Mouse (Mus musculus): ENCODE results near the gene Mtmr6. TPM values are rescaled to one million over a fixed set of nuclear protein-coding genes. Genes with fewer than 3 reads are reported as not detected.
"Not testable (repeated sequence)": the region's sequence is repeated elsewhere in the genome, so short reads cannot be mapped to it uniquely, and the experiment has no call there.

Mtmr6 gene
- polyA plus RNA-seq, 1 experiment, result 21.3 TPM

DNA sequence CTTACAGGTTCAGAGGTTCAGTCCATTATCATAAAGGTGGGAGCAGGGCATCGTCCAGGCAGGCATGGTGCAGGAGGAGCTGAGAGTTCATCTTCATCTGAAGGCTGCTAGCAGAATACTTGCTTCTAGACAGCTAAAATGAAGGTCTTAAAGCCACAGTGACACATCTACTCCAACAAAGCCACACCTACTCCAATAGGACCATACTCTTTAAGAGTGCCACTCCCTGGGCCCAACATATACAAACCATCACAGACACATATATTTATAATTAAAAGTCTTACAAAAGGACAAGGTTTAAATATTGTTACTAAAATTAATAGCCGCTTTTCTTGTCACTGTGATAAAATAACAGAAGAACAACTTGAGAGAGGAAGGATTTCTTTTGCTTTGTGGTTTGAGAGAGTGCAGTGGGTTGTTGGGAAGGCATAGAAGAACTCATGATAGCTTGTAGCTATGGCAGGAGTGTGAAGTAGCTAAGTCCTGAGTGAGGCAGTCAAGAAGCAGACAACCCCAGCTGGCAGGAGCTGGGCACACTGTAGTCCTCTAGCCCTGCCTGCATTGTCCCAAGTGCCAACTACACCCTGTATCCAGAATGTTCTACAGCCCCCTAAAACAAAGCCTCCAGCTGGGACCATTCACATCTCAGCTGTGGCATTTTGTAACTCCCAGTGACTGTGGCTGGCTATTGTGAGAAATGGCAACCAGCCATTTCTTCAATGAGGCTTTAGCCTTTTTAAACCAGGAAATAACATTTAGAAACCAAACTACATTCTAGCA lies 39.6 kb downstream of the Mtmr6 start:
- Histone ChIP-seq H3K4me3 (ENCODE audit: control insufficient read depth, insufficient read depth, low read length) (no peak overlapping the region), H3K27ac (ENCODE audit: control insufficient read depth, insufficient read depth, low read length) (no peak overlapping the region), H3K27me3 (ENCODE audit: control insufficient read depth, insufficient read depth, low read length) (no peaks in the 10 kb centered on the region), H3K36me3 (ENCODE audit: control insufficient read depth, insufficient read depth, low read length) (peaks cover 21% of the 10 kb centered on the region), H3K4me1 (replicated peaks; ENCODE audit: control insufficient read depth, insufficient read depth, low read length) (no peaks in the 10 kb centered on the region)
- 98% methylated on average over 2 of the region's 2 CpGs for WGBS
- TF ChIP-seq CTCF (IDR thresholded peaks at IDR 0.05; ENCODE audit: borderline replicate concordance, control insufficient read depth, extremely low read depth, insufficient read depth, low read length, poor library complexity) (no peak), POLR2A (IDR thresholded peaks at IDR 0.05; ENCODE audit: control insufficient read depth, extremely low read depth, insufficient read depth, low read length, poor library complexity) (no peak)
- no peak for DNase-seq

GRCm38 (mm10) chr14:60308113-60308512 lies 43.1 kb downstream of the Mtmr6 start:
- no peaks in the 10 kb centered on the region for H3K27me3 ChIP-seq (ENCODE audit: control insufficient read depth, insufficient read depth, low read length)
- H3K4me3 ChIP-seq (ENCODE audit: control insufficient read depth, insufficient read depth, low read length), result no peak overlapping the region
- H3K27ac ChIP-seq (ENCODE audit: control insufficient read depth, insufficient read depth, low read length), result no peak overlapping the region
- no peak for DNase-seq
- 80% methylated on average over 6 of the region's 6 CpGs for WGBS
- H3K4me1 ChIP-seq (replicated peaks; ENCODE audit: control insufficient read depth, insufficient read depth, low read length), result no peaks in the 10 kb centered on the region
- no peaks in the 10 kb centered on the region for H3K36me3 ChIP-seq (ENCODE audit: control insufficient read depth, insufficient read depth, low read length)
- TF ChIP-seq CTCF (IDR thresholded peaks at IDR 0.05; ENCODE audit: borderline replicate concordance, control insufficient read depth, extremely low read depth, insufficient read depth, low read length, poor library complexity) (no peak), POLR2A (IDR thresholded peaks at IDR 0.05; ENCODE audit: control insufficient read depth, extremely low read depth, insufficient read depth, low read length, poor library complexity) (no peak)

- H3K4me1 ChIP-seq (replicated peaks; ENCODE audit: control insufficient read depth, insufficient read depth, low read length), result no peaks in the 10 kb centered on the region
- TF ChIP-seq CTCF (IDR thresholded peaks at IDR 0.05; ENCODE audit: borderline replicate concordance, control insufficient read depth, extremely low read depth, insufficient read depth, low read length, poor library complexity) (no peak), POLR2A (IDR thresholded peaks at IDR 0.05; ENCODE audit: control insufficient read depth, extremely low read depth, insufficient read depth, low read length, poor library complexity) (no peak)
- H3K27me3 ChIP-seq (ENCODE audit: control insufficient read depth, insufficient read depth, low read length), result no peaks in the 10 kb centered on the region
- WGBS, result 63% methylated on average over 4 of the region's 4 CpGs
- H3K36me3 ChIP-seq (ENCODE audit: control insufficient read depth, insufficient read depth, low read length), result no peaks in the 10 kb centered on the region
- no peak overlapping the region for H3K4me3 ChIP-seq (ENCODE audit: control insufficient read depth, insufficient read depth, low read length)
- no peak for DNase-seq
- H3K27ac ChIP-seq (ENCODE audit: control insufficient read depth, insufficient read depth, low read length), result no peak overlapping the region
These were observed 45.7 kb downstream of the Mtmr6 start for GRCm38 (mm10) chr14:60310691-60311090.

- H3K27ac ChIP-seq (ENCODE audit: control insufficient read depth, insufficient read depth, low read length), result no peak overlapping the region
- no peaks in the 10 kb centered on the region for H3K4me1 ChIP-seq (replicated peaks; ENCODE audit: control insufficient read depth, insufficient read depth, low read length)
- no peaks in the 10 kb centered on the region for H3K27me3 ChIP-seq (ENCODE audit: control insufficient read depth, insufficient read depth, low read length)
- no peak for TF ChIP-seq CTCF (IDR thresholded peaks at IDR 0.05; ENCODE audit: borderline replicate concordance, control insufficient read depth, extremely low read depth, insufficient read depth, low read length, poor library complexity)
- no peak for TF ChIP-seq POLR2A (IDR thresholded peaks at IDR 0.05; ENCODE audit: control insufficient read depth, extremely low read depth, insufficient read depth, low read length, poor library complexity)
- no peak overlapping the region for H3K4me3 ChIP-seq (ENCODE audit: control insufficient read depth, insufficient read depth, low read length)
- no peaks in the 10 kb centered on the region for H3K36me3 ChIP-seq (ENCODE audit: control insufficient read depth, insufficient read depth, low read length)
- 98% methylated on average over 1 of the region's 1 CpGs for WGBS
- DNase-seq, result no peak
These were observed 54.2 kb downstream of the Mtmr6 start for GRCm38 (mm10) chr14:60319231-60319630.

DNA sequence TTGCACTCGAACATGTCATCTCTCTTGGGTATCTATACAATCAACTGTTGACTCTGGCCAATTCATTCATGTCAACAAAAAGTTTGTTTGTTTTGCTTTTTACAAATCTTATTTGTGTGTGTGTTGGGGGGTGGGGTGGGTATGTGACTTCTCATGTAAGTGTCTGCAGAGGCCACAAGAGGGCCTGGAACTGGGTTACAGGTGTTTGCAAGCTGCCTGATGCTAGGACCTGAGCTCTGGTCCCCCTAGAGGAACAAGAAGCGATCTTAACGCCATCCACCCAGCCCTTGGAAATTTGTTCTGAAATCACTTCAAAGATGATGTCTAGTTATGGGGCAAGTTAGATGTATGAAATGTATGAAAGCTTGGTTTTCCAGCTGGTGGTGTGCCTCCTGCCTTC lies 55.8 kb downstream of the Mtmr6 start:
- Histone ChIP-seq H3K4me3 (ENCODE audit: control insufficient read depth, insufficient read depth, low read length) (no peak overlapping the region), H3K27ac (ENCODE audit: control insufficient read depth, insufficient read depth, low read length) (no peak overlapping the region), H3K36me3 (ENCODE audit: control insufficient read depth, insufficient read depth, low read length) (no peaks in the 10 kb centered on the region), H3K4me1 (replicated peaks; ENCODE audit: control insufficient read depth, insufficient read depth, low read length) (no peaks in the 10 kb centered on the region), H3K27me3 (ENCODE audit: control insufficient read depth, insufficient read depth, low read length) (no peaks in the 10 kb centered on the region)
- DNase-seq, result no peak
- 86% methylated on average over 3 of the region's 3 CpGs for WGBS
- no peak for TF ChIP-seq CTCF (IDR thresholded peaks at IDR 0.05; ENCODE audit: borderline replicate concordance, control insufficient read depth, extremely low read depth, insufficient read depth, low read length, poor library complexity)
- TF ChIP-seq POLR2A (IDR thresholded peaks at IDR 0.05; ENCODE audit: control insufficient read depth, extremely low read depth, insufficient read depth, low read length, poor library complexity), result no peak

- not testable (repeated sequence) for H3K4me1 ChIP-seq (replicated peaks; ENCODE audit: control insufficient read depth, insufficient read depth, low read length); H3K27me3 ChIP-seq (ENCODE audit: control insufficient read depth, insufficient read depth, low read length); DNase-seq; H3K27ac ChIP-seq (ENCODE audit: control insufficient read depth, insufficient read depth, low read length); H3K36me3 ChIP-seq (ENCODE audit: control insufficient read depth, insufficient read depth, low read length); H3K4me3 ChIP-seq (ENCODE audit: control insufficient read depth, insufficient read depth, low read length)
- 93% methylated on average over 5 of the region's 5 CpGs for WGBS
These were observed 75.0 kb downstream of the Mtmr6 start for GRCm38 (mm10) chr14:60340001-60340400.

- DNase-seq, result no peak
- Histone ChIP-seq H3K4me1 (replicated peaks; ENCODE audit: control insufficient read depth, insufficient read depth, low read length) (no peaks in the 10 kb centered on the region), H3K27me3 (ENCODE audit: control insufficient read depth, insufficient read depth, low read length) (no peaks in the 10 kb centered on the region), H3K36me3 (ENCODE audit: control insufficient read depth, insufficient read depth, low read length) (no peaks in the 10 kb centered on the region), H3K27ac (ENCODE audit: control insufficient read depth, insufficient read depth, low read length) (no peak overlapping the region), H3K4me3 (ENCODE audit: control insufficient read depth, insufficient read depth, low read length) (no peak overlapping the region)
- TF ChIP-seq POLR2A (IDR thresholded peaks at IDR 0.05; ENCODE audit: control insufficient read depth, extremely low read depth, insufficient read depth, low read length, poor library complexity) (no peak), CTCF (IDR thresholded peaks at IDR 0.05; ENCODE audit: borderline replicate concordance, control insufficient read depth, extremely low read depth, insufficient read depth, low read length, poor library complexity) (no peak)
- WGBS, result 84% methylated on average over 4 of the region's 4 CpGs
These were observed 75.5 kb downstream of the Mtmr6 start for GRCm38 (mm10) chr14:60340570-60340969.
